Mouse (Mus musculus) layer of hippocampus, adult 9-11 months (tissue): ENCODE measurements at regions not wholly inside any gene's neighbourhood (a gene's known extent, or its start where the extent isn't known, plus 50 kb on each side); places are given as distances from the start of the nearest gene placed in this dataset.
A peak's percentile ranks its signal among the peaks of the same experiment; 100 is the strongest.

Experiments used
- DNase-seq: peaks from one replicate; pipeline ENCODE4 v3.0.0; 2022

- no peak for DNase-seq
Measured at GRCm38 (mm10) chr1:186572651-186573050, 133.1 kb downstream of the Tgfb2 start.

- DNase-seq: no peak
Measured at GRCm38 (mm10) chr1:186572092-186572491, 133.7 kb downstream of the Tgfb2 start.

GRCm38 (mm10) chr1:186568496-186568895 is 137.3 kb downstream of the Tgfb2 start:
- DNase-seq: no peak

GRCm38 (mm10) chr1:186568076-186568475 is 137.7 kb downstream of the Tgfb2 start:
- DNase-seq: no peak

GRCm38 (mm10) chr1:186567136-186567826 is 138.5 kb downstream of the Tgfb2 start:
- no peak for DNase-seq

GRCm38 (mm10) chr1:186562027-186562426 is 143.8 kb downstream of the Tgfb2 start:
- DNase-seq: no peak

- DNase-seq: no peak
Measured at GRCm38 (mm10) chr1:186555441-186555975, 150.3 kb downstream of the Tgfb2 start.

GRCm38 (mm10) chr1:186554520-186555010 is 151.2 kb downstream of the Tgfb2 start:
- no peak for DNase-seq

GRCm38 (mm10) chr1:186552689-186553088 is 153.1 kb downstream of the Tgfb2 start:
- DNase-seq: no peak

GRCm38 (mm10) chr1:186550265-186550885 is 155.4 kb downstream of the Tgfb2 start:
- no peak for DNase-seq

GRCm38 (mm10) chr1:186549207-186549606 is 156.6 kb downstream of the Tgfb2 start:
- no peak for DNase-seq

GRCm38 (mm10) chr1:186546386-186547185 is 159.2 kb downstream of the Tgfb2 start:
- no peak for DNase-seq

GRCm38 (mm10) chr1:186540070-186540469 is 165.7 kb downstream of the Tgfb2 start:
- no peak for DNase-seq

- peak; percentile 18 for DNase-seq
Measured at GRCm38 (mm10) chr1:186538233-186538632, 167.6 kb downstream of the Tgfb2 start.

GRCm38 (mm10) chr1:186515976-186516375 is 189.8 kb downstream of the Tgfb2 start:
- no peak for DNase-seq

GRCm38 (mm10) chr1:186515071-186515470 is 190.7 kb downstream of the Tgfb2 start:
- DNase-seq: no peak

GRCm38 (mm10) chr1:186513861-186514260 is 191.9 kb downstream of the Tgfb2 start:
- DNase-seq: no peak

GRCm38 (mm10) chr1:186510531-186510930 is 195.3 kb downstream of the Tgfb2 start:
- DNase-seq: no peak

GRCm38 (mm10) chr1:186508358-186508757 is 197.4 kb downstream of the Tgfb2 start:
- no peak for DNase-seq

- DNase-seq: no peak
Measured at GRCm38 (mm10) chr1:186507956-186508355, 197.8 kb downstream of the Tgfb2 start.

- DNase-seq: no peak
Measured at GRCm38 (mm10) chr1:186506517-186506916, 199.3 kb downstream of the Tgfb2 start.

- no peak for DNase-seq
Measured at GRCm38 (mm10) chr1:186505912-186506311, 199.9 kb downstream of the Tgfb2 start.

- DNase-seq: no peak
Measured at GRCm38 (mm10) chr1:186505051-186505711, 200.6 kb downstream of the Tgfb2 start.
